Mouse (Mus musculus): ENCODE measurements at regions not wholly inside any gene's neighbourhood (a gene's known extent, or its start where the extent isn't known, plus 50 kb on each side); places are given as distances from the start of the nearest gene placed in this dataset.

GRCm38 (mm10) chr8:34529452-34529851 is 417.9 kb upstream of the Gm10131 start:
- TF ChIP-seq MAX (IDR thresholded peaks at IDR 0.05) (no peak), CTCF (IDR thresholded peaks at IDR 0.05; ENCODE audit: control insufficient read depth, insufficient read depth, insufficient read length) (no peak), MYOG (IDR thresholded peaks at IDR 0.05; ENCODE audit: control insufficient read depth, extremely low read depth, insufficient read length) (no peak), FOSL1 (IDR thresholded peaks at IDR 0.05; ENCODE audit: insufficient read depth, low read length, poor library complexity, severe bottlenecking) (no peak)

Data from C2C12 (cell line).